Mouse (Mus musculus) CD4-positive helper T cell, adult 2 months (primary cell): Measurements from ENCODE around the gene Vmn1r115.
"Not testable (repeated sequence)": the region's sequence is repeated elsewhere in the genome, so short reads cannot be mapped to it uniquely, and the experiment has no call there.

Source experiments
- DNase-seq: peaks from one replicate; pipeline ENCODE4 v3.0.0-alpha.2; 2012; ENCODE audit warnings: low read depth, missing footprints, low spot score

Gene Vmn1r115

GRCm38 (mm10) chr7:20844885-20845284 is at the start of gene Vmn1r115:
Vmn1r115 (minus strand) TSS chr7:20844985.
- DNase-seq = not testable (repeated sequence)

- DNase-seq = not testable (repeated sequence)
Measured at GRCm38 (mm10) chr7:20884021-20884420, 39.2 kb upstream of the Vmn1r115 start, which contains the start of gene Vmn1r117. Vmn1r117 (minus strand) TSS chr7:20884121.

- not testable (repeated sequence) for DNase-seq
Measured at GRCm38 (mm10) chr7:20871956-20872355, 27.2 kb upstream of the Vmn1r115 start, which contains the start of gene Vmn1r116. Vmn1r116 (plus strand) TSS chr7:20872256.

GRCm38 (mm10) chr7:20812086-20812485 is 32.7 kb downstream of the Vmn1r115 start, which contains the start of gene Vmn1r114:
Vmn1r114 (minus strand) TSS chr7:20812186.
- not testable (repeated sequence) for DNase-seq
